Mouse (Mus musculus) right cerebral cortex, adult 18-20 months (tissue): ENCODE data around the gene Flnc.

Source experiments
- DNase-seq: peaks from one replicate; pipeline ENCODE4 v3.0.0; 2022; ENCODE audit warnings: mixed read lengths

Gene Flnc

GRCm38 (mm10) chr6:29432676-29433037 lies 399 bp upstream of the Flnc start:
- DNase-seq = no peak

GRCm38 (mm10) chr6:29433804-29434795 lies 1.0 kb downstream of the Flnc start:
- no peak for DNase-seq

DNA sequence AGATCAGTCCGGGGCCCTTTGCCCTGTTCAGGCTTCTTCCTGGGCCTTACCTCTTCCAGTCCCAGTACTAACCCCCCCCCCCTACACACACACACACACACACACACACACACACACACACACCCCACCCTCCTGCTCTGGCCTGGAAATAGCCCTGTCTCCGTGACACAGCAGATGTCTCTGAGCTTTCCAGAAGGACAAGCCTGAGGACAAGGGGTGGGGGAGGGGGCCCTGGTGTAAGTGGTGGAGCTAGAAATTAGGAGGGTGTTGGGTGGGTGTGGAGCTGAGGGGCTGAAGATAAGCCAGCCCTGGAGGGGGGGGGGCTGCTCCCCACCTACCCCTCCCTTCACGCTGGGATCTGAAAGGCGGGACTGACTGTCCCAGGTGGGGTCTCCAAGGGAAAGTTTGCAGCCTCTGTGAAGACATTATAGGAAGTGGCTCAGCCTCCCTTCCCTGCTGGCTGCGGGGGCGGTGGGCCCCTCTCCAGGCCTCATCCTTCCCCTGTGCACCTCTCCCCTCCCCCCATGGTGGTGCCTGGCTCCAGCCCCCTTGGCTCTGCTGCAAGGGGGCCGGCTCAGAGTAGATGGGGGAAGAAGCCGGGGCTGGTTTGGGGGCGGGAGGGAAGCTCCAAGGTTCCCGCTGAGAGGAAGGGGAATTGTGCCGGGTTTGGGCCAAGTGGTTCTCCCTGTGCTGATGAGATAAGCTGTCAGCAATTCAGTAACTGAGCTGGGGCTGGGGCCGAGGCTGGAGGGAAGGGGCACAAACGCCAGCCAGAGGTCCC lies 2.0 kb downstream of the Flnc start:
- DNase-seq = no peak

- no peak for DNase-seq
Measured at GRCm38 (mm10) chr6:29435940-29436451, 2.9 kb downstream of the Flnc start.

- DNase-seq = no peak
Measured at GRCm38 (mm10) chr6:29436461-29436934, 3.4 kb downstream of the Flnc start.

DNA sequence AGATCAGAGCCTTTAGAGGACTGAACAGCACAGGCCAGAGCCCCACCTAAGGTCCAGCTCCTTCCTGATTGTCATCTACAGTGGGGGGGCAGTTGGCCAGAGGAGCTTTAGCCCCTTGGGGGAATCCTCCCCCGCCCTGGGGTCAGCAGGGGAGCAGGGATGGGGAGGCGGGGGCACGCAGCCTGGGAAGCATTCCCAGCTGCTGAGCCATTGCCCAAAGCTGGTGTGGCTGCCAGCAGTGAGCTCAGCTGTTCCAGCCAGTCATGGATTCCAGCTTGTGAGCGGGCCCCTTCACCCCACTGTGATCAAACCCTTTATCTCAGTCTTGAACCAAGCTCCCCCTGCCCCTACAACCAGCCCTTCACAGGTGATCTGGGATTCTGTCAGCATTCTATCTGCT lies 6.2 kb downstream of the Flnc start:
- DNase-seq = no peak

DNA sequence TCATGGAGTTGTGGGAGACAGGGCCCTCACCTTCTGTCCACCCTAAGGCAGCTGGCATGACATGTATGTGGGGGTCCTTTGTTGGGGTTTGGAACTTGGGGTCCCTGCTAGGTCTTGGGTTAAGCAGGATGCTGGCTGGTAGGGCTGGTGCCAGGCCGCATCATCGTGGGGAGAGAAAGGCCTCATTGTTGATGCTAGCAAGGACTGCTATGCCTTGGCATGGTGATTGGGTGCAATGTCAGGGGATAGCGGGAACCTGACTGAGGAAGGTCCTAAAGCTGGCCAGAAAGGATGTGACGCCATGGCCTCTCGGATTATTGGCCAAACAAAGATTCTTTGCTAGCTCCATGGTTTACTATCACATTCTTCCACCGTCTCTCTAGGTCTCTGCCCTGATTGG lies 6.7 kb downstream of the Flnc start:
- DNase-seq = no peak

- DNase-seq = no peak
Measured at GRCm38 (mm10) chr6:29444773-29445172, 11.7 kb downstream of the Flnc start.

GRCm38 (mm10) chr6:29445354-29445753 lies 12.3 kb downstream of the Flnc start:
- no peak for DNase-seq

DNA sequence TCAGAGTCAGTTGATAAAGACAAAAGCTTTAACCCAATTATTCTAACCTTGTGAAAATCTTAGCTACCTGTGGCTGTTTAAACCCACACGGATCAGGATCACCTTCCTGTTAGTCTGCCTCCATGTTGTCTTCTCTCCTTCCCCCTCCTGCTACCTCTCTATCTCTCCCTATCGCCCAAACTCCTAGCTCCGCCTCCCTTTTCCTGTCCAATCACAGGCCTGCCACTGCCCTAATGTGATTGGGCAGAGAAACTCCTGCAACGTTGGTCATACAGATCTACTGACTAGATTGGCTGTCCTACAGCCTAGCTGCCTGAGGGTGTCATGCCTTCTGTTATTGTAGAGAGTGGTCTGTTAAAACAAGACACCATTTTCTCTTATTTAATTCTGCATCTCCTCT lies 16.8 kb downstream of the Flnc start:
- no peak for DNase-seq

DNA sequence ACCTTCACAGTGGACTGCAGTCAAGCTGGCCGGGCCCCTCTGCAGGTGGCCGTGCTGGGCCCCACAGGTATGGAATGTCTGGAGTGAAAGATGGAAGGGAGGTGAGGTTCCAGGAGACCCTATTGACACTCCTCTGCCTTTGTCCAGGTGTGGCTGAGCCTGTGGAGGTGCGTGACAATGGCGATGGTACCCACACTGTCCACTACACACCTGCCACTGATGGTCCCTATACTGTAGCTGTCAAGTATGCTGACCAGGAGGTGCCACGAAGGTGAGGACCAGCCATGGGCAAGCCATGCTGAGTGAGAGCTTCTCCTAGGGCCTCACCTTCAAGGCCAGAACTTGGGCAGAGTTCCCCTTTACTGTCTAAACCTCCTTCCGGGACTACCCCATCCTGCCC lies 17.6 kb downstream of the Flnc start:
- no peak for DNase-seq

- DNase-seq = no peak
Measured at GRCm38 (mm10) chr6:29461502-29461901, 28.4 kb downstream of the Flnc start.

GRCm38 (mm10) chr6:29463388-29463787 lies 30.3 kb downstream of the Flnc start:
- no peak for DNase-seq

DNA sequence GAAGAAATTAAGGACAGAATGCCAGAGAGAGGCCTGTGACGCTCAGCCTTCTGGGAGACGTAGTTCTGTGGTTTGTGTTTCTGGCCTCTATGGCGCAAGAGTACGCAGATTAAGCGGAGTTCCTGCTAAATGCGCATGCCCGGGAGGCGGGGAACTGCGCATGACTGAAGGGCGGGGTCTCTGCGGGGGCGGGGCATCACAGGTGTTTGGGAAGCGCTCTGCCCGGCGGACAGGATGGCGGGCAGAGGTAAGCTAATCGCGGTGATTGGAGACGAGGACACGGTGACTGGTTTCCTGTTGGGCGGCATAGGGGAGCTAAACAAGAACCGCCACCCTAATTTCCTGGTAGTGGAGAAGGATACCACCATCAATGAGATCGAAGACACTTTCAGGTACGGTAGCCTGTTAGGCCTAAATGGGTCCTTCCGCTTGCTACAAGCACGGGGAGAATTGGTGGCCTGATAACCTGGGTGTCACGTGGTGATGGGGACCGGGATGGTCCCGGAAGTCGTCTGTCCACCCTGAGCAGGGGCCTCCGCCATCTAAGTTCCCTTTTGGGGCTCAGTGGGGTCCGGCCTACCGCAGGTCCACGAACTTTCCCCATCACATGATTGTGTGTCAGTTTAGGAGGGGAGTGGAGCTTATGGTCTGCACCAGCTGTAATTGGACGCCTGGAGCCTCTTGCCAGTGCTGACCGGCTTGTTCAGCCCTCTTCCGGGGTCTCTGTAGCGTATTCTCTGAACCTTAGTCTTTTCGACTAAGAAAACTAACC lies 34.7 kb downstream of the Flnc start, which contains the start of gene Atp6v1f:
TSS of gene Atp6v1f (plus strand) at position 136 of the 772 bp plus-strand sequence.
- DNase-seq = peak; percentile 91

GRCm38 (mm10) chr6:29468851-29469250 lies 35.8 kb downstream of the Flnc start:
- no peak for DNase-seq

DNA sequence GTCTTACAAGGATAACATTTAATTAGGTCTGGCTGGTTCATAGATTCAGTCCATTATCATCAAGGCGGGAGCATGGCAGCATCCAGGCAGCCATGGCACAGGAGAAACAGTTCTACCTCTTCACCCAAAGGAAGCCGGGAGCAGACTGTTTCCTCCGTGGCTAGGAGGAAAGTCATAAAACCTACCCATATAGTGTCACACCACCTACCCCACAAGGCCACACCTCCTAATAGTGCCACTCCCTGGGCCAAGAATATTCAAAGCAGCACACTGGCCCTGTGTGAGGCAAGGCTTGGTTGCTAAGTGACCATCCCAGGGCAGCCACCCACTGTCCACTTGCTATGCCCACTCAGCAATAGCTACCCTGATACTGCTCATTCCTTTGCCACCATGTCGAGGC lies 38.1 kb downstream of the Flnc start, which contains the start of gene Atp6v1fnb:
TSS of gene Atp6v1fnb (plus strand) at position 301 of the 400 bp plus-strand sequence.
- no peak for DNase-seq

DNA sequence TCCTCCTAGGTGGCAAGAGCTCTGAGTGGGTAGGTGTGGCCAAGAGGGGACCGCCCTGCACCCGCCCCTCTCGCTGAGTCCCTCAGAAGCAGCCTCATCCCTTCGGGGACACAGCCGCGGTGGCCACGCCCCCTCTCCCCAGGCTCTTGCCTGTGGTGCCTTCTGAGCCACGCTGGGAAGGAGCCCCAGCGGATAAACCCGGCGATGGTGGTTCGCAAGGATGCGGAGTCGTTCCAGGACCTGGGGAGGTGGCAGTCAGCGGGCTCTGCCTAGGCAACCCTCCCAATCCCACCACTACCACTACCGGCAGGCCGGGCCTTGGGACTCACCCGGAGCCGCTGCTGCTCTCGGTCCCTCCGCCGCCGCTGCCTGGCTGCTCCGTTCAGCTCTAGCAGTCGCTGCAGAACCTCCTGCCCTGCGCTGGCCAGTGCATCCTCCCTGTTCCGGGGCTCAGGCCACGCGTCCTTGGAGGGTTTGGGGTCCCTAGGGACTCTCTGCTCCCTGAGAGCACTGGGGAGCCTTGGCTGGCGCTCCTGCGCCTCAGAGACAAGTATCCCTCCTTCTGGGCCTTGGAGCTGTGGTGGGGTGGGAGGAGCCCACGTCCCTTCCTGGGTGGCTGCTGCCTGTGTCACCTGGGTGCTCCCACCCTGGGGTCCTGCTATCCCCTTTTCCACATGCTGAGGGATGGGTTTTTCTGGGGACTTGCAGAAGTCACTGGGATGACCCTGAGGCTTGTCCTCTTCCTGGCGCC lies 41.1 kb downstream of the Flnc start:
- peak; percentile 87 for DNase-seq

DNA sequence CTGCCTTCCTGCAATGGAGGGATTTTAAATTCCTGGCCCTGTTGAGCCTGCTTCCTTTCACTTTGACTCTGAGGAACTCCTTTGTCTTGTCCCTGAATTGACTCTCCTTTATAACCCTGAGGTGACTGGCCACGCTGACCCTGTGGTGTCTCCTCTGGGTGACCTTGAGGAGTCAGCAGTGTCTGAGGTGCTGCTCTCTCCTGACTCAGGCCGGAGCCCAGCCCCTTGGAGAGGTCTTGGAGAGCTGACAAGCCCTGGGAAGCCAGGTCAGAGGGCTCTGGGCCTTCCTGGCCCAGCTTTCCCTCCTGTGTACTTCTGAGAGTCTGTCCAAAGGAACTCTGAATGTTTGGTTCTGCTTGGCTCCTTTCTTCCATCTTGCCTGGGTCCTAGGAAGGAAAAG lies 41.7 kb downstream of the Flnc start:
- DNase-seq = no peak

GRCm38 (mm10) chr6:29482691-29483090 lies 49.6 kb downstream of the Flnc start:
- DNase-seq = no peak

- peak; percentile 15 for DNase-seq
Measured at GRCm38 (mm10) chr6:29484716-29485559, 51.9 kb downstream of the Flnc start.

GRCm38 (mm10) chr6:29485951-29486350 lies 52.9 kb downstream of the Flnc start:
- DNase-seq = no peak
